Comparison of ENCODE assay signal across 11 mouse cellular contexts in the genomic region with DNA sequence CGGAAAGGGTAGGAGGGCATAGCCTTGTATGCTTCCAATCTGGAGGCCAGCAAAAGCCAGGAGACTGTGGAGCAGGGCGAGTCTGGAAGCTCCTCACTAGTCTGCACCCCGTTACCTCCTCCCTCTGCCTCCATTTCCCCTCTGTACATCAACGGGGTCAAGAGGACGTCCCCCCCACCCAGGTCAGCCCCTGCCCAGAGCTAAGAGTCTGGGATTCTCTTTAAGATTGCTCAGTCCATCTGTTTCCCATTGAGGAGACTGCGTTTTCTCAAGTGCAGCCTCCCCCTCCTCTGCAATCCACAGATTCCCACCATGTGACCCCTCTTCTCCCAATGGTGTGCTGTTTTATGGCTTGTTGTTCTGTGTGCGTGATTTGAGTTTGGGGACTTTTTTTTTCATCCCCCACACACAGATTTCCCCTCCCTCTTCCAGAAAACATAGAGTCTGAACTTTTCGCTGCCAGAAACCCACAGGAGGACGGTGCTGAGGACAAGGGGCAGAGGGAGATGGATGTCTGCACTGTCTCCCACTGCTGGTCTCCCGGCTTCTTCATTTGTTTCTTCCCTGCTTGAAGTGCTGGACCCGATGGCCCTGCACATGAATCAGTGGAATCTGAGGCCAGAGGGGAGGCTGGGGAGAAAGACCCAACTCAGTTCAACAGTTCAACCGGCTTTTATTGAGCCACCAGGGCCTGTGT.
DNase-seq lines count a peak whose midpoint lies in the region; ATAC-seq and TF ChIP-seq lines count a peak whose summit lies in the region.
"Had no signal": no experiment of that assay in that cellular context is flagged by ENCODE, and none has a peak within 500 bp of the region (broad histone marks: within the 10 kb centered on the region; RNA-seq: fewer than 3 reads in every experiment).

No protein-coding gene starts in this region.

- 33% methylated on average over 12 of the region's 12 CpGs for WGBS in intestine, embryonic 14.5 days
- 55% methylated on average over 12 of the region's 12 CpGs for WGBS in intestine, postnatal 0 days
- 11% methylated on average over 12 of the region's 12 CpGs for WGBS in embryonic facial prominence, embryonic 12.5 days
- WGBS in limb, embryonic 11.5 days = 10% methylated on average over 12 of the region's 12 CpGs
- WGBS in stomach, embryonic 15.5 days = 45% methylated on average over 12 of the region's 12 CpGs

- H3K27ac ChIP-seq in intestine, embryonic 14.5 days (ENCODE audit: low read depth) = no peak overlapping the region
- H3K27ac ChIP-seq in intestine, postnatal 0 days (ENCODE audit: low read depth, low read length) = no peak overlapping the region
- peak overlapping the region; percentile 94 for H3K27ac ChIP-seq in embryonic facial prominence, embryonic 12.5 days
- H3K27ac ChIP-seq in limb, embryonic 11.5 days (replicated peaks; ENCODE audit: low read depth, low read length) = peak overlapping the region; percentile 75
- no peak overlapping the region for H3K27ac ChIP-seq in stomach, embryonic 15.5 days

- peak; percentile 62 for DNase-seq in intestine, embryonic 14.5 days (ENCODE audit: low spot score)
- DNase-seq in limb, embryonic 11.5 days (ENCODE audit: low spot score) = peak; percentile 61
- no peak for DNase-seq in spleen, adult 12 weeks (ENCODE audit: low spot score)
- no peak for DNase-seq in layer of hippocampus, adult 8-10 months (ENCODE audit: low spot score in 2 of 2)
- DNase-seq: cerebellum, adult 9-10 months; gastrocnemius, postnatal 10 days had no signal

- no peaks in the 10 kb centered on the region for H3K9me3 ChIP-seq in intestine, embryonic 14.5 days (ENCODE audit: control insufficient read depth, low read length)
- no peaks in the 10 kb centered on the region for H3K9me3 ChIP-seq in intestine, postnatal 0 days (ENCODE audit: control insufficient read depth)
- no peaks in the 10 kb centered on the region for H3K9me3 ChIP-seq in embryonic facial prominence, embryonic 12.5 days
- H3K9me3 ChIP-seq in limb, embryonic 11.5 days (ENCODE audit: control insufficient read depth, low read length) = no peaks in the 10 kb centered on the region
- H3K9me3 ChIP-seq in stomach, embryonic 15.5 days = no peaks in the 10 kb centered on the region
- H3K9me3 ChIP-seq: megakaryocyte, embryonic 14.5 days had no signal

- H3K4me1 ChIP-seq in intestine, embryonic 14.5 days (replicated peaks; ENCODE audit: control insufficient read depth, insufficient read depth, low read length) = peaks cover 3% of the 10 kb centered on the region; the same call in 1 of the 2 replicates
- no peaks in the 10 kb centered on the region for H3K4me1 ChIP-seq in intestine, postnatal 0 days (replicated peaks; ENCODE audit: control insufficient read depth, insufficient read depth, low read length)
- H3K4me1 ChIP-seq in embryonic facial prominence, embryonic 12.5 days = peaks cover 35% of the 10 kb centered on the region
- peaks cover 20% of the 10 kb centered on the region for H3K4me1 ChIP-seq in limb, embryonic 11.5 days (ENCODE audit: control insufficient read depth, insufficient read depth, low read length)
- H3K4me1 ChIP-seq in stomach, embryonic 15.5 days = 0 out of 2 replicates have a peak, but pooled peaks cover 2% of the 10 kb centered on the region
- H3K4me1 ChIP-seq: megakaryocyte, embryonic 14.5 days had no signal

- no peak overlapping the region for H3K4me2 ChIP-seq in intestine, embryonic 14.5 days (ENCODE audit: low read length)
- H3K4me2 ChIP-seq in intestine, postnatal 0 days (replicated peaks; ENCODE audit: low read depth) = no peak overlapping the region
- peak overlapping the region; percentile 26; the same call in 1 of the 2 replicates for H3K4me2 ChIP-seq in embryonic facial prominence, embryonic 12.5 days (replicated peaks)
- H3K4me2 ChIP-seq in limb, embryonic 11.5 days (ENCODE audit: low read depth, severe bottlenecking) = peak overlapping the region; percentile 15; the same call in 1 of the 2 replicates
- H3K4me2 ChIP-seq in stomach, embryonic 15.5 days = no peak overlapping the region
- H3K4me2 ChIP-seq: heart, embryonic 11.5 days had no signal

- H3K36me3 ChIP-seq in intestine, embryonic 14.5 days (ENCODE audit: control insufficient read depth, insufficient read depth, low read length) = no peaks in the 10 kb centered on the region
- no peaks in the 10 kb centered on the region for H3K36me3 ChIP-seq in intestine, postnatal 0 days (ENCODE audit: control insufficient read depth, insufficient read depth)
- no peaks in the 10 kb centered on the region for H3K36me3 ChIP-seq in embryonic facial prominence, embryonic 12.5 days
- H3K36me3 ChIP-seq in limb, embryonic 11.5 days (ENCODE audit: control insufficient read depth, insufficient read depth, low read length) = no peaks in the 10 kb centered on the region
- no peaks in the 10 kb centered on the region for H3K36me3 ChIP-seq in stomach, embryonic 15.5 days

- no peak overlapping the region for H3K9ac ChIP-seq in intestine, embryonic 14.5 days (ENCODE audit: low read length)
- H3K9ac ChIP-seq in intestine, postnatal 0 days (ENCODE audit: low read depth, low read length) = no peak overlapping the region
- peak overlapping the region; percentile 35; the same call in 1 of the 2 replicates for H3K9ac ChIP-seq in embryonic facial prominence, embryonic 12.5 days
- peak overlapping the region; percentile 23; the same call in 1 of the 2 replicates for H3K9ac ChIP-seq in limb, embryonic 11.5 days (ENCODE audit: low read length)
- no peak overlapping the region for H3K9ac ChIP-seq in stomach, embryonic 15.5 days

- ATAC-seq in intestine, embryonic 14.5 days (replicated peaks; ENCODE audit: low FRiP score, low TSS enrichment, low read depth) = peak; percentile 67
- no peak for ATAC-seq in intestine, postnatal 0 days
- ATAC-seq in embryonic facial prominence, embryonic 12.5 days (ENCODE audit: insufficient number of reproducible peaks, insufficient read depth, low FRiP score, low TSS enrichment) = peak; percentile 77
- ATAC-seq in limb, embryonic 11.5 days (ENCODE audit: insufficient number of reproducible peaks, low FRiP score, low TSS enrichment, low read depth) = peak; percentile 84
- peak; percentile 51; the same call in 1 of the 2 replicates for ATAC-seq in stomach, embryonic 15.5 days (ENCODE audit: insufficient read depth, low FRiP score, low read depth)

- no peak overlapping the region for H3K4me3 ChIP-seq in intestine, embryonic 14.5 days (ENCODE audit: low read depth, low read length)
- H3K4me3 ChIP-seq in intestine, postnatal 0 days (ENCODE audit: low read depth, low read length) = no peak overlapping the region
- H3K4me3 ChIP-seq in embryonic facial prominence, embryonic 12.5 days = no peak overlapping the region
- H3K4me3 ChIP-seq in limb, embryonic 11.5 days (ENCODE audit: low read depth, low read length) = no peak overlapping the region
- H3K4me3 ChIP-seq in stomach, embryonic 15.5 days (replicated peaks) = no peak overlapping the region
- H3K4me3 ChIP-seq: megakaryocyte, embryonic 14.5 days had no signal

- TF ChIP-seq CTCF in intestine, postnatal 0 days (IDR thresholded peaks at IDR 0.05; ENCODE audit: low read depth) = no peak

- no peaks in the 10 kb centered on the region for H3K27me3 ChIP-seq in intestine, embryonic 14.5 days (replicated peaks; ENCODE audit: control insufficient read depth, insufficient read depth, low read length)
- no peaks in the 10 kb centered on the region for H3K27me3 ChIP-seq in intestine, postnatal 0 days (replicated peaks; ENCODE audit: control insufficient read depth, insufficient read depth, low read length)
- H3K27me3 ChIP-seq in embryonic facial prominence, embryonic 12.5 days = no peaks in the 10 kb centered on the region
- no peaks in the 10 kb centered on the region for H3K27me3 ChIP-seq in limb, embryonic 11.5 days (ENCODE audit: control insufficient read depth, insufficient read depth, low read length)
- H3K27me3 ChIP-seq in stomach, embryonic 15.5 days (replicated peaks) = no peaks in the 10 kb centered on the region

Comparison
In these comparisons a context has a peak if more than half of its experiments do, and no peak if none do; other contexts are left out.
1. DNase-seq: peak in intestine, embryonic 14.5 days (single experiment) and limb, embryonic 11.5 days (single experiment); none in spleen, adult 12 weeks (single experiment) and layer of hippocampus, adult 8-10 months (0 of 2).
2. H3K27ac ChIP-seq: peak in embryonic facial prominence, embryonic 12.5 days (single experiment) and limb, embryonic 11.5 days (single experiment); none in intestine, embryonic 14.5 days (single experiment), intestine, postnatal 0 days (single experiment) and stomach, embryonic 15.5 days (single experiment).
3. H3K4me2 ChIP-seq: peak in embryonic facial prominence, embryonic 12.5 days (single experiment) and limb, embryonic 11.5 days (single experiment); none in intestine, embryonic 14.5 days (single experiment), intestine, postnatal 0 days (single experiment) and stomach, embryonic 15.5 days (single experiment).
4. H3K9ac ChIP-seq: peak in embryonic facial prominence, embryonic 12.5 days (single experiment) and limb, embryonic 11.5 days (single experiment); none in intestine, embryonic 14.5 days (single experiment), intestine, postnatal 0 days (single experiment) and stomach, embryonic 15.5 days (single experiment).